Mouse (Mus musculus) gastrocnemius, adult 2 months (tissue): ENCODE measurements around the gene Kif16b. TPM values are rescaled to one million over a fixed set of nuclear protein-coding genes. Genes with fewer than 3 reads are reported as not detected.

Source experiments
- DNase-seq: peaks from one replicate; pipeline ENCODE4 v3.0.0; 2022
- H3K27ac ChIP-seq: fragments of 200-600 bp; 2 replicates; pipeline ENCODE4 v1.8.1; 2022; ENCODE audit warnings: mild to moderate bottlenecking
- H3K4me3 ChIP-seq: fragments of 200-600 bp; 2 replicates; pipeline ENCODE4 v1.8.1; 2022; ENCODE audit warnings: mild to moderate bottlenecking, moderate library complexity
- CTCF ChIP-seq: fragments of 200-600 bp; IDR thresholded peaks from 2 replicates; pipeline ENCODE4 v1.8.1; 2022; ENCODE audit warnings: antibody characterized with exemption, mild to moderate bottlenecking, moderate library complexity
- intact Hi-C: fragments of 180-260 bp; cut with DNase I; formaldehyde crosslinking; loops from one replicate; pipeline ENCODE4 v1.15.1; 2025
- total RNA-seq, 2 experiments: library from RNA; stranded (reverse); gene quantifications; 2 replicates each; pipeline ENCODE4 v1.2.3; 2021

The Kif16b gene
- total RNA-seq, 2 experiments from 2014 or later: 35.4 to 39.1 TPM

- intact Hi-C loops: no loop called here
- no peak for TF ChIP-seq CTCF
- Histone ChIP-seq H3K27ac (no peak overlapping the region), H3K4me3 (no peak overlapping the region)
- no peak for DNase-seq
Observed at GRCm38 (mm10) chr2:142612359-142612953, 288.9 kb downstream of the Kif16b start.

DNA sequence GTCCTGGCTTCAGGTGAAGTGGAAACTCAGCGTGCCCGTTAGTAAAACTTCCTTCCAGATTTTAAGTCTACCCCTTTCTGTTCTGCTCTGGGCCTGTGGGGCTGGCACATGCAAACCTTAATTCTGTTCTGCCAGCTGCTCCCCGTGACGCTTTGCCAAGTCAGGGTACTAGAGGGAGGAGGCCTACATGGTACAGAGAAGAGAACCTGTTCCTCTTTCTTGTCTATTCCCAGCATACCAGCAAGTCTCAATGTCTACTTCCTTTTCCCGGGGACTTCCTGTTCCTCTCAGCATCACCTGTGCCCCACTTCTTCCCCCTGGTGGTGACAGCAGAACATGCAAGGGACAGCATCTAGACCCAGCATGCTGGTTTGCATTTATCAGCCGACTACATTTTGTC is 290.2 kb downstream of the Kif16b start:
- intact Hi-C loops: no loop called here

GRCm38 (mm10) chr2:142610206-142610605 is 291.1 kb downstream of the Kif16b start:
- TF ChIP-seq CTCF: no peak
- intact Hi-C loops: no loop called here
- DNase-seq: no peak
- H3K4me3 ChIP-seq: no peak overlapping the region
- no peak overlapping the region for H3K27ac ChIP-seq

More for the DNA sequence above, 290.2 kb downstream of the Kif16b start:
- DNase-seq: peak; percentile 22
- peak; percentile 40 for TF ChIP-seq CTCF
- no peak overlapping the region for H3K4me3 ChIP-seq
- H3K27ac ChIP-seq: no peak overlapping the region

DNA sequence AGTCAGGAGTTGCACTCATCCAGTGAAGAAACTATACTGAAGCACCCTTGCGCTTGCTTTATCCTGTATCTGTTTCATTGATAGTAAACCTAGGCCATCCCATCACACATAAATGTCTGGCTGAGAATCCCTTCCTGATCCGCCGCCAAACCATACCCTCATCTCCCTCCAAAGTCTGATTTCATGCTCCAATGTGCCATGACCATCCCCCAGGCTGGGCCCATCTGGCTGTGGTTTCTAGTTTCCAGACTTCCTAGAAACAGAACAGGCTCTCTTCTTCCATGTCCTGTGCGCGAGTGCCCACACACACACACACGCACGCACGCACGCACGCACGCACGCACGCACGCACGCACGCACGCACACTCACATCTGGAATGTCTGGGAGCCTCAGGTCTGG is 292.6 kb downstream of the Kif16b start:
- no peak for DNase-seq
- H3K4me3 ChIP-seq: no peak overlapping the region
- intact Hi-C loops: no loop called here
- no peak for TF ChIP-seq CTCF
- no peak overlapping the region for H3K27ac ChIP-seq

GRCm38 (mm10) chr2:142604762-142605161 is 296.6 kb downstream of the Kif16b start:
- intact Hi-C loops: no loop called here
- Histone ChIP-seq H3K4me3 (no peak overlapping the region), H3K27ac (no peak overlapping the region)
- TF ChIP-seq CTCF: no peak; the same call in 1 of the 2 replicates
- DNase-seq: no peak

GRCm38 (mm10) chr2:142603210-142603609 is 298.1 kb downstream of the Kif16b start:
- no peak overlapping the region for H3K27ac ChIP-seq
- intact Hi-C loops: no loop called here
- no peak for TF ChIP-seq CTCF
- no peak for DNase-seq
- no peak overlapping the region for H3K4me3 ChIP-seq

DNA sequence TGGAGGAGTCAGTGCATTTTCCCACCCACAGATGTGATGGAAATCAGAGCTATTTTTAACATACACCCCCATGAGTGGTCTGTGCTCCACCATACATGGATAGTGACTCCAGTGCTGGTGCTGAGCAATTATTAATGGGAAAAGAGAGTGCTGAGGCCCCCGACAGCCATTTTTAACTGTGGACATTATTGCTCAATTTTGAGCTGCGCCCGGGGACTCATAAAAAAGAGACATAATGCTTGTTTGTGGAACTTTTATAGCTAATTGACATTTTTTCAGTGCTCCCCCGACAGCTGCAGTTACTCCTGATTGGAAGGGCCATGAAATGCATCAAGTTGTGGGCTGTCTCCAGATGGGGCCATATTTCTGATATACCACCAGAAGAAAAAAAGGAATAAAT is 302.1 kb downstream of the Kif16b start:
- no peak overlapping the region for H3K27ac ChIP-seq
- TF ChIP-seq CTCF: no peak
- DNase-seq: no peak
- intact Hi-C loops: no loop called here
- H3K4me3 ChIP-seq: no peak overlapping the region

- no peak for TF ChIP-seq CTCF
Observed at GRCm38 (mm10) chr2:142596176-142597170, 304.9 kb downstream of the Kif16b start.

DNA sequence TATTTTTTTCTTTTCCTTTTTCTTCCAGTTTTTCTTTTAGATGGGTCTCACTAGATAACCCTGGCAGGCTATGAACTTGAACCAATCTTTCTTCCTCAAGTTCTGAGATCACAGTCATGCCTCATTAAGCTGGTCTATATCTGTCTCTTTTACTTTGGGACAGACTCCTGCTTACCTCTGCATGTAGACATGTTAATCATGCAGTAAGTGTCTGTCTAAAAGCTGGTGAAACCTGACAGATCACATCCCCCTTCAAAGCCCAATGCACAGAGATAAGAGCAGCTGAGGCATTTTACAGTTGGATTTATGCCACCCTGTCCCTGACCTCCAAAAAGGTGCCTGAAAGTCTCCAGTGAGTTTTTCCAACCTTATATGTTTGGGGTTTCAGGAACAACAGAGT is 310.4 kb downstream of the Kif16b start:
- TF ChIP-seq CTCF: no peak
- DNase-seq: no peak
- H3K27ac ChIP-seq: no peak overlapping the region
- H3K4me3 ChIP-seq: no peak overlapping the region
- intact Hi-C loops: no loop called here

More at GRCm38 (mm10) chr2:142596176-142597170, 304.9 kb downstream of the Kif16b start:
- intact Hi-C loops: no loop called here
- DNase-seq: no peak
- Histone ChIP-seq H3K4me3 (no peak overlapping the region), H3K27ac (no peak overlapping the region)

DNA sequence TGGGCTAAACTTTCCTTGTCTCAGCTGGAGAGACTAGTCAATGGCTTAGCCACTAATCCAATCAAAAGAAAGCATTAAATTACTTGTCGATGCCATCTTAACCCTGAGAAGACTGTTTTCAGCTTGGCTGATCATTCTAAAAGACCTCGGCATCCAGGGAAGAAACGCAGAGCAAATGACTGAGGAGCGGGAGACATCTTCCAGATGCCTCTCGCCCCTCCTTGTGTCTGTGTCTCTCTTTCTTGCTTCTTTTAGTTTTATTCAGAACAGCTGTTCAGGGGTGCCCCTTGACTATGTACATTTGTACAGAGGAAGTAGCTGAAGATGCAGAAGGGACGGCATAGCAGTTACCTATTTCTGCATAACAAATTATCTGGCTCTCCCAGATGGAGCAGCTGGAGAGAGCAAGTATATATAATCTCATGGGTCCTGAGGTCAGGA is 311.0 kb downstream of the Kif16b start:
- Histone ChIP-seq H3K27ac (no peak overlapping the region), H3K4me3 (no peak overlapping the region)
- DNase-seq: no peak
- TF ChIP-seq CTCF: no peak
- intact Hi-C loops: no loop called here

- no peak for DNase-seq
- no peak for TF ChIP-seq CTCF
- Histone ChIP-seq H3K4me3 (no peak overlapping the region), H3K27ac (no peak overlapping the region)
- intact Hi-C loops: no loop called here
Observed at GRCm38 (mm10) chr2:142589403-142590283, 311.7 kb downstream of the Kif16b start.

DNA sequence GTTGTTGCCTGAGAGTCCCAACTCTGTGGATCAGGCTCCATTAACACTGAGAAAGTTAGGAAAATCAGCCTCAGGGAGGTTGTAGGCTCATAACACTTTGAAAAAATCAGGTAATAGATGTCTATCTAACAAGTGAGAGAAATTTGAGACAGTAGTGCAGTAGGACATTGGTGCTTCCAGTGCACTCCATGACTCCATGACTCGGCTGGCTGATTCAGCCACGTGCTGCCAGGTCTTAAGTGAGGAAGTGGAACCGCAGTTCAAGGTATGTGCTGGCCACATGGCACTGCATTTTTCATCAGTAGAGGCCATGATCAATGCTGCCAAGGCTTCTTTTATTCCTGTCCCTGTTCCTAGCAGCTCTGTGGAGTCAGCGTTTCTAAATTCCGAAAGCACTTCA is 315.5 kb downstream of the Kif16b start:
- H3K27ac ChIP-seq: no peak overlapping the region
- TF ChIP-seq CTCF: no peak
- intact Hi-C loops: no loop called here
- no peak for DNase-seq
- no peak overlapping the region for H3K4me3 ChIP-seq
